Mouse (Mus musculus): ENCODE measurements around the gene Mrpl53. TPM values are rescaled to one million over a fixed set of nuclear protein-coding genes. Genes with fewer than 3 reads are reported as not detected.
"Not testable (repeated sequence)": the region's sequence is repeated elsewhere in the genome, so short reads cannot be mapped to it uniquely, and the experiment has no call there.

The Mrpl53 gene
- total RNA-seq, 2 experiments from 2014 or later = 127 to 151 TPM

DNA sequence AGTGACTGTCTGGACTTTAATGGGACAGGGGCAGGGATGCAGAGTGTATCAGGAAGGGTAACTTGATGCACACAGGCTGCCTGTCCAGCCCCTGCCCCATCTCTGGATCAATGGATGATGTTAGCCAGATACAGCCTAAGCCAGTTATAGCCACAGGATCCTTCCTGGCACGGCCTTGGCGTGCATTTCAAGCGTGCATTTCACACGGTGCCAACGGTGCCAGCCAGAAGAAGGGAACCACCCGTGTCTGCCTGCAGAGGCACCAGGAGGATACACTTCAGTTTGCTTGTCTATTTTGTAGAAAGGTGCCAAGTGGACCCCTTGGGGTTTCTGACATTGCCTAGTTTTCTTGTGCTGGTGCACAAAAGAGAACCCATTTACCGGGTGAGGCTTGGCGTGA lies 31.2 kb downstream of the Mrpl53 start:
- intact Hi-C loops (cut with DNase I) = no loop called here
- no peak for DNase-seq (ENCODE audit: low spot score)

GRCm38 (mm10) chr6:83141636-83142035 lies 32.8 kb downstream of the Mrpl53 start:
- intact Hi-C loops (cut with DNase I) = no loop called here
- no peak for DNase-seq (ENCODE audit: low spot score)

DNA sequence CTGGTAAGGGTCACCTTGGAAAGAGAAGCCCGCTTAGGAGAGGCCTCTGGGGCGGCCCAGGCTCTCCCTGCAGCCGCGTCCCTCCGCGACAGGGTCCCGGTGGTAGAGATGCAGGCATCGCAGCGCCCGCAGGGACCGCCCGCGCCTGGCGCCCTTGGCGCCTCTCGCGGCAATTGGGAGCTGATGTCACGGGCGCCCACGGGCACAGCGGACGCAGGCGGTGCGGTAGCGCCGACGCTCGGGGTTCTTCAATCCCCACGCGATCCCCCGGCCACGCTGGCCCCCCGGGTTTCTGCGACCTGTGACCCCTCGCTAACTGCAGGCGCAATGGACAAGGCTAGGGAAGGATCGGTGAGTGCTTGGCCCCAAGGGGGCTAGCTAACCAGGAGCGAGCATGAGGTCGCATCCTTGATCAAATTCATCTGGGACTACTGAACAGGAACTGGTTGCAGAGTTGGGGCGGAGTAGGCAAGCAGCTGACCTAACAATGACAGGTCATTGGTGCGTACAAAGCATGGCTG lies 33.4 kb downstream of the Mrpl53 start:
- DNase-seq (ENCODE audit: low spot score) = no peak
- intact Hi-C loops (cut with DNase I) = no loop called here

- DNase-seq (ENCODE audit: low spot score) = no peak
- intact Hi-C loops (cut with DNase I) = no loop called here
Measured at GRCm38 (mm10) chr6:83142886-83143285, 34.0 kb downstream of the Mrpl53 start.

DNA sequence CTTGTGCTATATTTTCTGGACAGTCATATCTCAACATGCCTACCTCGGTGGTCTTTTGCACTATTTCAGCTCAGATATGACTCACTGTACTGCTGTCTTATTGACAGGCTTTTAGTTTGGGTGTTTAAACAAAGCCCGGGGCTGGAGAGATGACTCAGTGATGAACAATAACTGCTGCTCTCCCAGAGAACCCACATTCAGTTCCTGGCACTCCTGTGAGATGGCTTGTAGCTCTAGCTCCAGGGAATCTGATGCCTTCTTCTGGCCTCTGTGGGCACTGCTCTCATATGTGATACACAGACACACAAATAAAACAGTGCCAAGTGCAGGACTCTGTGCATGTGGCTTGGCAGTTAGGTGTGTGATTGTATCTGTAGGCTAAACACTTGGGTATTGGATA lies 36.4 kb downstream of the Mrpl53 start:
- no peak for DNase-seq (ENCODE audit: low spot score)
- intact Hi-C loops (cut with DNase I) = no loop called here

DNA sequence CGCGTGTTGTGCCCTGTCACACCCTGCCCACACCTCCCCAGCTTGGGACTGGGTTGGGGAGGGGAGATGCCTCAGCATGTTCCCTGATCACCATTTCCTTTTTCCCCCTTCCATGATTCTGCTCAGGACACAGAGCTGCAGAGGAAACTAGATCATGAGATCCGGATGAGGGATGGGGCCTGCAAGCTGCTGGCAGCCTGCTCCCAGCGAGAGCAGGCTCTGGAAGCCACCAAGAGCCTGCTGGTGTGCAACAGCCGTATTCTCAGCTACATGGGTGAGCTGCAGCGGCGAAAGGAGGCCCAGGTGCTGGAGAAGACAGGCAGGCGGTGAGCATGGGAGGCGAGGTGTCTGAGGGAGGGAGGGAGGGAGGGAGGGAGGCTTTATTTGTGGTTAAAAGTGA lies 37.0 kb downstream of the Mrpl53 start:
- intact Hi-C loops (cut with DNase I) = no loop called here
- no peak for DNase-seq (ENCODE audit: low spot score)

GRCm38 (mm10) chr6:83147280-83147679 lies 38.4 kb downstream of the Mrpl53 start:
- intact Hi-C loops (cut with DNase I) = no loop called here

DNA sequence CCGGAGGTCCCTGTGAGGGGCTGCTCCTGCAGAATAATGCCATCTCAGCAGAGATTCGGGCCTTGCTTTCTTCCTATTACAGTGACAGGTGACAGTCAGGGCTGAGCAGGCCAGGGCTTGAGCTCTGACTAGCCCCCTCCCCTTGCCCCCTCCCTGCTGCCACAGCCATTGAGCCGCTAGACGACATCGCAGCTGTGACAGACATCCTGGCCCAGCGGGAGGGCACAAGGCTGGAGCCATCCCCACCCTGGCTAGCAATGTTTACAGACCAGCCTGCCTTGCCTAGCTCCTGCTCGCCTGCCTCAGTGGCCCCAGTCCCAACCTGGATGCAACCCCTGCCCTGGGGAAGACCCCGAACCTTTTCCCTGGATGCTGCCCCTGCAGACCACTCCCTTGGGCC lies 42.9 kb downstream of the Mrpl53 start:
- intact Hi-C loops (cut with DNase I) = no loop called here
- no peak for DNase-seq (ENCODE audit: low spot score)

More at GRCm38 (mm10) chr6:83147280-83147679, 38.4 kb downstream of the Mrpl53 start:
- DNase-seq (ENCODE audit: low spot score) = no peak

DNA sequence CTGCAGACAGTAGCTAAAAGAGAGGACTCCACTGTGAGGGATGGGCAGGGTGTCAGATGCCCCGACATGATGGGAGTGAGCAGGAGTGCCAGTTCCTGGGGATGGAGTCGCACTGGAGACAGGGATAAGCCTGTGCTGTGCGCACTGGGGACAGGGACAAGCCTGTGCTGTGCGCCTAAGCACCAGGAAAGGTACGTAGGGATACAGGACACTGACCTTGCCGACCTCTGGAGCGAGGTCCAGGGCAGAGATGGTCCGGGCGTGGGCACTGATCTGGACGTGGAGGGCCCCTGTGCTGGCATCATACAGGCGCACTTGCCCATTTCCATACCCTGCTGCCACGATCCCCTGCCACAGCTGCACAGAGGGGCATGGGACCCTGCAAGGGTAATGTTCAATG lies 44.2 kb downstream of the Mrpl53 start:
- DNase-seq (ENCODE audit: low spot score) = no peak
- intact Hi-C loops (cut with DNase I) = no loop called here

DNA sequence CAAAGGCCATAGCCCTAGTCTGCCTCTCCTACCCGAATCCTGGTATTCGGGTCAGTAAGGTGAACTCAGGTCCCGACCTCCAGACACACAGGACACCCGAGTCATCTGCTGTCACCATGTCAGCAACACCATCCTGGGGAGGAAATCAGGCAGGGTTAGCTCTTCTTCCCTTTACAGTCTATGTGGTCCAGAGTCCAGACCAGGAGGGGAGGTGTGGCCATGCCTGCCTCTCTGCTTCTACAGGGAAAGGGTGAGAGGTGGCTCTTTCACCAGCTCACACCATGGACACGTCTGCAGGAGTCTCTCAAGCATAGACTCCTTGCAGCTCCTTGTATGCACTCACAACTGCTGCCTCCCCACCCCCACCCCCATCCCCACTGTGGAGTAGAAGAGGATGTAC lies 44.6 kb downstream of the Mrpl53 start:
- no peak for DNase-seq (ENCODE audit: low spot score)
- intact Hi-C loops (cut with DNase I) = no loop called here

DNA sequence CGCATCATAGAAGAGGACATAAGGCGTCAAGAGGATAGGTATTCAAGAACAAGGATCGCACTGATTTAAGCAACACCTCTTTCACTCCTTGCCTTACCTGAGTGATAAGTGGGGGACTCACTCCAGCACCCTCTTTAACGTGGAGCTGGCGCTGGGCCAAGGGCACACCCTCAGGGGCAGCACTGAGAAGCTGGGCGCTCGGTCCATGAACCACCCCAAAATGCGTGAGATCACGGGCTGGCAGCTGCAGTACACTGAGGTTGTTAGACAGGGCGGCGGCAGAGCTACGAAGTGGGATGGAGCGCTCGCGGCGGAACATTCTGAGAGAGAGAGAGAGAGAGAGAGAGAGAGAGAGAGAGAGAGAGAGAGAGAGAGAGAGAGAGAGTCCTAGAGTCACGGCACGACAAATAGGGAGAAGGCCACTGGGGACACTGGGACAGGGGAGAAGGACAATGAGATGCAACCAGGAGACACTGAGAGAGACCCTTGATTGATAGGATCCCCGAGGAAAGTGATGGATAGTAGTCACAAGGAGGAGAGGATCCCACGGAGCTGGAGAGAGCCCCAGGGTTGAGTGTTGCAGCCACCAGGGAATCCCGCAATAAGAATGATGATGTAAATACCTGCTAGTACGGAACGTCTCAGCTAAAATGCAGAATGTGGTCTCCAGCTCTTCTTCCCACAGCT lies 46.9 kb downstream of the Mrpl53 start:
- no peak for DNase-seq (ENCODE audit: low spot score)
- intact Hi-C loops (cut with DNase I) = no loop called here

DNA sequence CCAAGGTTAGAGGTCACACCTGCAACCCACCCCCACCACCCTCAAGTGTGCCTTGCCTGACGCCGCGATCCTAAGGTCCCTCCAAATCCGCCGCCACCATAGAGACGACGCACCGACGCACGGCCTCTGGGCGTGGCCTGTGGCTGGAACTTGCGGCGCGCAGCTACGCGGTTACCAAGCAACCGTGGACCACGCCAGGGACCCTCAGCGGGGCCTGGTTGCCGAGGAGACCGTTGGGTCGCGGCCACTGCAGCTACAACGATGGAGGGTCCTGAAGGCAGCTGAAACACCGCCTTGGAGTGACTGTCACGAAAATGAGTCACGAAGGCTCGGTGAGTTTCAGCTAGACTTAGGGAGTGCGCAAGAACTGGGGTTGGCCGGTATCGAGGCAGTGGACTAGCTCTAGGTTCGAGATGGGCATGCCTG lies 47.4 kb downstream of the Mrpl53 start, which contains the start of the genes Wdr54 and 1700003E16Rik:
TSS of gene Wdr54 (minus strand) at position 139 of the 426 bp plus-strand sequence.
TSS of gene 1700003E16Rik (plus strand) at position 146 of the 426 bp plus-strand sequence.
- DNase-seq (ENCODE audit: low spot score) = no peak
- intact Hi-C loops (cut with DNase I) = no loop called here

DNA sequence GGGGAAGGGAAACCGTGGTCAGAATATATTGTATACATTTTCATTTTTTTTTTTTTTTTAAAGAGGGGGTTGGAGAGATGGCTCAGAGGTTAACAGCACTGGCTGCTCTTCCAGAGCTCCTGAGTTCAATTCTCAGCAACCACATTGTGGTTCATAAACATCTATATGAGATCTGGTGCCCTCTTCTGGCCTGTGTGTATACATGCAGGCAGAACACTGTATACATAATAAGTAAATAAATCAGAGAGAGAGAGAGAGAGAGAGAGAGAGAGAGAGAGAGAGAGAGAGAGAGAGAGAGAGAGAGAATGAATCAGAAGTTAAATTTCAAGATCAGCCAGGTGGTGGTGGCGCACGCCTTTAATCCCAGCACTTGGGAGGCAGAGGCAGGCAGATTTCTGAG lies 50.6 kb downstream of the Mrpl53 start:
- intact Hi-C loops (cut with DNase I) = loop anchor here (2.0 kb wide), 2 partner anchors 45 to 163 kb away; partner anchors contain the start of gene Mogs

More for the DNA sequence above, 50.6 kb downstream of the Mrpl53 start:
- not testable (repeated sequence) for DNase-seq (ENCODE audit: low spot score)

Small RNAs within 50 kb of the gene (microRNA-seq; reads per million reads assigned to microRNA genes)
- not detected for gene Mir3470a

Other genes starting within 250 kb of the Mrpl53 start
- under 1 TPM; 0.34 to 0.47 TPM for gene Sema4f, start 169.3 kb upstream of the Mrpl53 start, total RNA-seq (2021)
- under 1 TPM in 1 of 2 experiments, not detected in 1; 0.17 TPM for gene M1ap, start 162.1 kb upstream of the Mrpl53 start, total RNA-seq (2021)
- 1 to 10 TPM; 2.9 to 3.2 TPM for gene Dok1, start 75.6 kb upstream of the Mrpl53 start, total RNA-seq (2021)
- 1 to 10 TPM; 2.0 to 4.2 TPM for gene Loxl3, start 74.9 kb upstream of the Mrpl53 start, total RNA-seq (2021)
- 10 to 100 TPM; 65.5 to 73.0 TPM for gene Aup1, start 54.5 kb upstream of the Mrpl53 start, total RNA-seq (2021)
- gene Htra2, start 53.8 kb upstream of the Mrpl53 start, total RNA-seq (2021) = 10 to 100 TPM; 31.8 to 33.9 TPM
- gene Dqx1, start 51.2 kb upstream of the Mrpl53 start, total RNA-seq (2021) = under 1 TPM; 0.36 to 0.52 TPM
- not detected for gene Tlx2, start 38.7 kb upstream of the Mrpl53 start, total RNA-seq (2021)
- 1 to 10 TPM; 8.0 to 9.6 TPM for gene Pcgf1, start 31.2 kb upstream of the Mrpl53 start, total RNA-seq (2021)
- 1 to 10 TPM; 1.3 TPM for gene Lbx2, start 22.7 kb upstream of the Mrpl53 start, total RNA-seq (2021)
- 1 to 10 TPM; 1.4 to 1.7 TPM for gene Ccdc142, start 7.4 kb upstream of the Mrpl53 start, total RNA-seq (2021)
- gene Gm42688, start 7.4 kb upstream of the Mrpl53 start, total RNA-seq (2021) = 1 to 10 TPM in 1 of 2 experiments, under 1 TPM in 1; 0.99 to 1.6 TPM
- gene Mogs, start 6.5 kb downstream of the Mrpl53 start, total RNA-seq (2021) = 1 to 10 TPM; 8.4 to 9.0 TPM
- 10 to 100 TPM; 72.5 to 74.0 TPM for gene Wbp1, start 12.5 kb downstream of the Mrpl53 start, total RNA-seq (2021)
- gene Ino80b, start 16.4 kb downstream of the Mrpl53 start, total RNA-seq (2021) = 10 to 100 TPM in 1 of 2 experiments, 1 to 10 TPM in 1; 7.0 to 12.7 TPM
- 1 to 10 TPM; 2.8 to 5.4 TPM for gene Rtkn, start 26.4 kb downstream of the Mrpl53 start, total RNA-seq (2021)
- gene Wdr54, start 47.4 kb downstream of the Mrpl53 start, total RNA-seq (2021) = 1 to 10 TPM; 1.0 to 2.3 TPM
- under 1 TPM in 1 of 2 experiments, not detected in 1; 0.17 TPM for gene 1700003E16Rik, start 47.4 kb downstream of the Mrpl53 start, total RNA-seq (2021)
- gene Dctn1, start 56.9 kb downstream of the Mrpl53 start, total RNA-seq (2021) = 100 to 1,000 TPM; 134 to 136 TPM
- not detected for gene Slc4a5, start 110.8 kb downstream of the Mrpl53 start, total RNA-seq (2021)
- 1 to 10 TPM; 2.4 to 2.6 TPM for gene Mthfd2, start 216.9 kb downstream of the Mrpl53 start, total RNA-seq (2021)
- 10 to 100 TPM; 24.9 to 25.0 TPM for gene Mob1a, start 217.0 kb downstream of the Mrpl53 start, total RNA-seq (2021)
- 100 to 1,000 TPM; 371 to 393 TPM for gene Bola3, start 240.1 kb downstream of the Mrpl53 start, total RNA-seq (2021)